In genomic region chr2:147184071-147184990, GRCm38 (mm10) we compare ENCODE assay signal across 10 mouse cellular contexts. TPM values are rescaled to one million over a fixed set of nuclear protein-coding genes. Genes with fewer than 3 reads are reported as not detected.
DNase-seq lines count a peak whose midpoint lies in the region; ATAC-seq lines count a peak whose summit lies in the region.
"Had no signal": no experiment of that assay in that cellular context is flagged by ENCODE, and none has a peak within 500 bp of the region (broad histone marks: within the 10 kb centered on the region; RNA-seq: fewer than 3 reads in every experiment).

No protein-coding gene starts in this region.

- peak overlapping the region; percentile 52 for H3K4me2 ChIP-seq in kidney, embryonic 15.5 days

- H3K9ac ChIP-seq in kidney, embryonic 15.5 days: no peak overlapping the region

- peaks cover 96% of the 10 kb centered on the region for H3K27me3 ChIP-seq in kidney, embryonic 15.5 days

- peak overlapping the region; percentile 27 for H3K4me3 ChIP-seq in kidney, embryonic 15.5 days (replicated peaks)

- H3K4me1 ChIP-seq in kidney, embryonic 15.5 days: peaks cover 28% of the 10 kb centered on the region

- no peaks in the 10 kb centered on the region for H3K9me3 ChIP-seq in kidney, embryonic 15.5 days (replicated peaks)

- DNase-seq in kidney, adult 9 months: no peak
- DNase-seq in embryo, embryonic 10 days (ENCODE audit: low spot score): peak; percentile 27
- DNase-seq in induced T-regulatory cell, adult 2 months (ENCODE audit: low read depth): peak; percentile 30
- DNase-seq in neural tube, embryonic 10.5 days (ENCODE audit: extremely low spot score, low spot score): peak; percentile 65
- no peak for DNase-seq in gastrocnemius, adult 8-10 months (ENCODE audit: low spot score in 2 of 2)
- no peak for DNase-seq in urinary bladder, adult 2 months (ENCODE audit: low spot score)
- DNase-seq in spleen, postnatal 14 days (ENCODE audit: low spot score in 2 of 2): no peak

- H3K36me3 ChIP-seq in kidney, embryonic 15.5 days: no peaks in the 10 kb centered on the region

- no peak for ATAC-seq in kidney, embryonic 15.5 days (replicated peaks; ENCODE audit: low FRiP score)
- ATAC-seq: Patski had no signal

- WGBS in kidney, embryonic 15.5 days: under 1% methylated on average over 59 of the region's 65 CpGs

- H3K27ac ChIP-seq in kidney, embryonic 15.5 days: no peak overlapping the region
- H3K27ac ChIP-seq: macrophage had no signal

RNA-seq across cellular contexts. Expression of gene Nkx2-2, which starts 9.7 kb away (rescaled TPM):
- not detected in 2 replicates for polyA plus RNA-seq in kidney, embryonic 15.5 days (2015; fragmentation: Nextera tagmentation; extraction: Ambion mirVana)
- not detected for total RNA-seq in gastrocnemius, adult 8-10 months (2022)
- polyA plus RNA-seq in urinary bladder, adult 2 months (2012; rRNA removed): not detected in 2 replicates
- polyA plus RNA-seq: macrophage, Patski had no signal

Comparison
In these comparisons a context has a peak if more than half of its experiments do, and no peak if none do; other contexts are left out.
1. DNase-seq: peak in embryo, embryonic 10 days (single experiment), induced T-regulatory cell, adult 2 months (single experiment) and neural tube, embryonic 10.5 days (single experiment); none in kidney, adult 9 months (single experiment), gastrocnemius, adult 8-10 months (0 of 2), urinary bladder, adult 2 months (single experiment) and spleen, postnatal 14 days (0 of 2).